Mouse (Mus musculus): Measurements from ENCODE around the gene Kat14. TPM values are rescaled to one million over a fixed set of nuclear protein-coding genes. Genes with fewer than 3 reads are reported as not detected.

Kat14 gene
- polyA plus RNA-seq (2015; fragmentation: Illumina TruSeq; extraction: RNeasy Lipid Tissue Mini Kit (QIAGEN cat#74804); ENCODE audit: low read depth, low replicate concordance): 20.2 TPM

GRCm38 (mm10) chr2:144368400-144369019 lies at the start of gene Kat14, which contains the start of gene Pet117:
Gene Kat14, plus strand, starts transcription at chr2:144368983.
Gene Pet117, plus strand, starts transcription at chr2:144368996.

GRCm38 (mm10) chr2:144331401-144332302 lies 37.1 kb upstream of the Kat14 start, which contains the start of gene Ovol2:
Gene Ovol2, minus strand, starts transcription at chr2:144332146.

Other genes with a start within 250 kb of the Kat14 start
- 5.8 TPM for gene Mgme1, start 98.3 kb upstream of the Kat14 start, polyA plus RNA-seq (2015; fragmentation: Illumina TruSeq; extraction: RNeasy Lipid Tissue Mini Kit (QIAGEN cat#74804); ENCODE audit: low read depth, low replicate concordance)
- 122 TPM for gene Snx5, start 98.1 kb upstream of the Kat14 start, polyA plus RNA-seq (2015; fragmentation: Illumina TruSeq; extraction: RNeasy Lipid Tissue Mini Kit (QIAGEN cat#74804); ENCODE audit: low read depth, low replicate concordance)
- 7.2 TPM for gene Ovol2, start 36.8 kb upstream of the Kat14 start, polyA plus RNA-seq (2015; fragmentation: Illumina TruSeq; extraction: RNeasy Lipid Tissue Mini Kit (QIAGEN cat#74804); ENCODE audit: low read depth, low replicate concordance)
- 3.3 TPM for gene Pet117, start within 50 bp of the Kat14 start, polyA plus RNA-seq (2015; fragmentation: Illumina TruSeq; extraction: RNeasy Lipid Tissue Mini Kit (QIAGEN cat#74804); ENCODE audit: low read depth, low replicate concordance)
- 109 TPM for gene Dzank1, start 158.4 kb downstream of the Kat14 start, polyA plus RNA-seq (2015; fragmentation: Illumina TruSeq; extraction: RNeasy Lipid Tissue Mini Kit (QIAGEN cat#74804); ENCODE audit: low read depth, low replicate concordance)
- gene Polr3f, start 158.7 kb downstream of the Kat14 start, polyA plus RNA-seq (2015; fragmentation: Illumina TruSeq; extraction: RNeasy Lipid Tissue Mini Kit (QIAGEN cat#74804); ENCODE audit: low read depth, low replicate concordance): 18.2 TPM
- 45.4 TPM for gene Rbbp9, start 181.9 kb downstream of the Kat14 start, polyA plus RNA-seq (2015; fragmentation: Illumina TruSeq; extraction: RNeasy Lipid Tissue Mini Kit (QIAGEN cat#74804); ENCODE audit: low read depth, low replicate concordance)
- gene Sec23b, start 187.2 kb downstream of the Kat14 start, polyA plus RNA-seq (2015; fragmentation: Illumina TruSeq; extraction: RNeasy Lipid Tissue Mini Kit (QIAGEN cat#74804); ENCODE audit: low read depth, low replicate concordance): 52.1 TPM
- 94.2 TPM for gene Smim26, start 225.1 kb downstream of the Kat14 start, polyA plus RNA-seq (2015; fragmentation: Illumina TruSeq; extraction: RNeasy Lipid Tissue Mini Kit (QIAGEN cat#74804); ENCODE audit: low read depth, low replicate concordance)
- gene Dtd1, start 230.9 kb downstream of the Kat14 start, polyA plus RNA-seq (2015; fragmentation: Illumina TruSeq; extraction: RNeasy Lipid Tissue Mini Kit (QIAGEN cat#74804); ENCODE audit: low read depth, low replicate concordance): 101 TPM

Data from brain, adult 10 weeks (tissue).